Mouse (Mus musculus) testis, adult 2 months (tissue): ENCODE measurements around the gene Lrch1.

Experiments
- CTCF ChIP-seq: fragments of 200-500 bp; IDR thresholded peaks from 2 replicates; pipeline ENCODE4 v1.5.1; 2012; ENCODE audit warnings: low read depth, mild to moderate bottlenecking, inconsistent platforms, low read length, moderate library complexity; ENCODE audit not compliant: control insufficient read depth, insufficient read depth, insufficient replicate concordance
- POLR2A ChIP-seq: fragments of 200-500 bp; IDR thresholded peaks from 2 replicates; pipeline ENCODE4 v1.6.1; 2012; ENCODE audit warnings: low read depth, mild to moderate bottlenecking, inconsistent platforms, low read length, moderate library complexity; ENCODE audit not compliant: control insufficient read depth

DNA sequence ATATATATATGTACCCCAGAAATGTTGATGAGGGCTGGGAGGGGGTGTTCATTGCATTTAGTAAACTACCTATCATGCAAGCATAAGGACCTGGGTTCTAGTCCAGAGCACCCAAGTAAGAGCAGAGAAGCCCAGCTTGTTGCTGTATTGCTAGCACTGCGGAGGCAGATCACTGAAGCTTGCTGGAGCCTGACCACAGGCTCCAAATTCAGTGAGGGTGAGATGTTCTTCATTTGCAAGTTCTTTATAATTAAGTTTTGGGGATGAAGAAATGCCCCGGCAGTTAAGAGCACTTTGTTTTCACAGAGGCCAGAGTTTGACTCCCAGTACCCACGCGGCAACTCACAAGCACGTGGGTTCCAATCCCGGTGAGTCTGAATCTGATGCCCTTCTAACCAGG lies 12.6 kb downstream of the Lrch1 start:
- TF ChIP-seq POLR2A: no peak
- TF ChIP-seq CTCF: no peak
